Mouse (Mus musculus) right cerebral cortex, postnatal 25 days (tissue): ENCODE results near the gene Mphosph10.

Experiments used
- DNase-seq: peaks from one replicate; pipeline ENCODE4 v3.0.0; 2022

Gene Mphosph10

GRCm38 (mm10) chr7:64349147-64349861, 42.8 kb downstream of the Mphosph10 start:
- DNase-seq, result peak; percentile 33

- no peak for DNase-seq
Observed at GRCm38 (mm10) chr7:64347813-64348212, 44.3 kb downstream of the Mphosph10 start.

- no peak for DNase-seq
Observed at GRCm38 (mm10) chr7:64332686-64333085, 59.4 kb downstream of the Mphosph10 start.

- DNase-seq, result no peak
Observed at GRCm38 (mm10) chr7:64331309-64331708, 60.8 kb downstream of the Mphosph10 start.

- no peak for DNase-seq
Observed at GRCm38 (mm10) chr7:64327486-64327885, 64.6 kb downstream of the Mphosph10 start.

GRCm38 (mm10) chr7:64326892-64327291, 65.2 kb downstream of the Mphosph10 start:
- peak; percentile 73 for DNase-seq
